Mouse (Mus musculus) liver, embryonic 16.5 days (tissue): ENCODE results near the gene Ush2a. TPM values are rescaled to one million over a fixed set of nuclear protein-coding genes. Genes with fewer than 3 reads are reported as not detected.

ENCODE experiments used
- ATAC-seq: fragments of 200-750 bp; cut with Nextera tagmentation; 2 replicates; pipeline ENCODE4 v1.8.0; 2017; ENCODE audit warnings: low read depth, mild to moderate bottlenecking, moderate number of reproducible peaks, moderate library complexity
- H3K27ac ChIP-seq: fragments of 300-500 bp; sonication (generic); 2 replicates; pipeline ENCODE4 v1.5.1; 2014; ENCODE audit warnings: mild to moderate bottlenecking, low read length
- H3K27me3 ChIP-seq: fragments of 300-500 bp; sonication (generic); 2 replicates; pipeline ENCODE4 v1.6.1; 2014; ENCODE audit warnings: low read depth, low read length, mixed read lengths; ENCODE audit not compliant: control insufficient read depth, insufficient read depth
- H3K36me3 ChIP-seq: fragments of 300-500 bp; sonication (generic); 2 replicates; pipeline ENCODE4 v1.6.1; 2014; ENCODE audit warnings: mild to moderate bottlenecking; ENCODE audit not compliant: control insufficient read depth, insufficient read depth
- H3K4me1 ChIP-seq: fragments of 300-500 bp; sonication (generic); 2 replicates; pipeline ENCODE4 v1.6.1; 2014; ENCODE audit warnings: low read depth, low read length, mixed read lengths; ENCODE audit not compliant: control insufficient read depth
- H3K4me2 ChIP-seq: fragments of 300-500 bp; sonication (generic); 2 replicates; pipeline ENCODE4 v1.6.1; 2014; ENCODE audit warnings: low read depth, low read length, mixed read lengths
- H3K4me3 ChIP-seq: fragments of 300-500 bp; sonication (generic); 2 replicates; pipeline ENCODE4 v1.5.1; 2014; ENCODE audit warnings: low read depth, mild to moderate bottlenecking, low read length
- H3K9ac ChIP-seq: fragments of 300-500 bp; sonication (generic); 2 replicates; pipeline ENCODE4 v1.6.1; 2014; ENCODE audit warnings: low read depth, low read length
- H3K9me3 ChIP-seq: fragments of 300-500 bp; sonication (generic); replicated peaks from 2 replicates; pipeline ENCODE4 v1.6.1; 2016; ENCODE audit warnings: low read length; ENCODE audit not compliant: control insufficient read depth
- WGBS: fragments of 180-500 bp; shearing (Covaris S2); extraction: QIAGEN DNeasy Blood & Tissue Kit; methylation state at CpG from one replicate; pipeline ENCODE4 v1.1.7; 2014; ENCODE audit not compliant: insufficient replicate concordance; 5-methylcytosine and 5-hydroxymethylcytosine counted together
- polyA plus RNA-seq: library from polyadenylated mRNA; unstranded; fragments of >200 nt; fragmentation: Nextera tagmentation; extraction: Ambion mirVana; gene quantifications from 2 replicates; pipeline ENCODE4 v1.2.1, GENCODE M21; 2015

The Ush2a gene
- polyA plus RNA-seq, 1 experiment from 2014 or later = 0.01 TPM

DNA sequence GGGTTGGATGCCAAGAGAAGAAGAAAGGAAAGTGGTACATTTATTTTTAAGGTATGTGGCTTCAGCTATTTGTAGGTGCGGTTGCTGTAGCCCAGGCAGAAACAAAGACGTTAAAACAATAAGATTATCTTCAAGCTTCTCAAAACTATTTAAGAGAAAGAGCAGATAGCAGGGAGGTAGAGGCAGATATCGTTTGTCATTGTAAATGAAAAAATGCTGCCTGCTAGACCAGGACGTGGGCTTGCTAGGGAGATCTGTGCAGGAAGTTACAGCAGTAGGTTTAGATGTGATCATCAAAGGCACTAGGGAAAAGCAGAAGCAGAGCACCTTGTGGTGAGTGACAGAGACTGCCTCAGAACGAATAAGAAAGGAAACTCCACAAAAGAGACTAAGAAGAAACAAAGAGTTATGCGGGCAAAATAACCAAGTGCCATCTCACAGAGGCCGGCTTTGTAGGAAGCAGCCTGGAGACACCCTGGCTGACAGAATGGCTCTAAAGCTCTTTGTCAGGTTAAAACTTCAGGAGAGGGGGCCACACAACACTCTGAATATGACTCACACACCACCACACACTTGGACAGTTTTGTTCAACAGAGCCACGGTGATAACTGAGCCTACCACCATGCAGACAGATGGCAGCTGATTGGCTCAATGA is 563.2 kb downstream of the Ush2a start:
- 31% methylated on average over 8 of the region's 8 CpGs for whole genome bisulfite sequencing

DNA sequence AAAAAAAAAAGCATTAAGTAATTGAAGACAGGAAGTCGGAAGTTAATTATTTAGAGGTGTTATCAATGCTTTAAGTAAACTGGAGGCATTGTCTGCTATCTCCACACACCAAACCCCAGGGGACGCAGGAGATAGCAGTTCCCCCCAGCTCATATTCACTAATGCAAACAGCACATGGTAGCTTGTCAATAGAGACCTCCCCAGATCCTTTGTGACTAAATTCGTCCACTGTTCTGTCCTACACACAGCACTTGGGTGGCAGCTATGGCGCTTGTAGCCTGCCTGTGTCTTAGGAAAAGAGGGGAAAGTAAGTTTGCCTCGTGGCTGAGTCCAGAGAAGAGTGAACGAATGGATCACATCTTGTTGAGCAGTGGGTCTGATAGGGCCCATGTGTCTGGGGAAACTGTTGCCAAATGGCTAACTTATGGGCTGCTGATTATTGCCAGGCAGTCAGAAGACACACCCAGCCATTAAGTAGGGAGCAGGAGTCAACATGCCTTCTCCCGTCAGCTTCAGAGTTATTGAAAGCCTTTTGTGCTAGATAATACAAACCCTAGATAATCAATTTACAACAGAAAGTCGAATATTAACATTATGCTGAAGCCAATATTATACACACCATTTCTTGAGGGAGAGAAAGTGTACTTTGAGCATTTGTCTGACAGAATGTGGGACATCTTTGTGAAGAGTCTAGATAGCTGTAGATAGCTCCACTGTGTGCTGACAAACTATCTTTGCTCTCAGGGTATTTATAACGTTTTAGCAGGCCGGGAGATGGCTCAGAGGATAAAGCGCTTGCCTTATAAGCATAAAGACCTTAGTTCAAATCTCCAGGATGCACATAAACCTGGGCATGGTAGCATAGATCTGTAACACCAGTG is 568.9 kb downstream of the Ush2a start:
- Histone ChIP-seq H3K4me3 (no peak overlapping the region), H3K36me3 (no peaks in the 10 kb centered on the region), H3K4me2 (no peak overlapping the region), H3K9me3 (no peaks in the 10 kb centered on the region), H3K27ac (peak overlapping the region; percentile 21; the same call in 1 of the 2 replicates), H3K9ac (no peak overlapping the region), H3K27me3 (no peaks in the 10 kb centered on the region), H3K4me1 (peaks cover 4% of the 10 kb centered on the region)
- ATAC-seq = peak; percentile 86
- WGBS = 25% methylated on average over 11 of the region's 11 CpGs

More for the DNA sequence above, 563.2 kb downstream of the Ush2a start:
- Histone ChIP-seq H3K36me3 (no peaks in the 10 kb centered on the region), H3K4me1 (no peaks in the 10 kb centered on the region), H3K27me3 (no peaks in the 10 kb centered on the region), H3K27ac (no peak overlapping the region), H3K9me3 (no peaks in the 10 kb centered on the region), H3K4me3 (no peak overlapping the region), H3K4me2 (no peak overlapping the region), H3K9ac (no peak overlapping the region)
- no peak for ATAC-seq

DNA sequence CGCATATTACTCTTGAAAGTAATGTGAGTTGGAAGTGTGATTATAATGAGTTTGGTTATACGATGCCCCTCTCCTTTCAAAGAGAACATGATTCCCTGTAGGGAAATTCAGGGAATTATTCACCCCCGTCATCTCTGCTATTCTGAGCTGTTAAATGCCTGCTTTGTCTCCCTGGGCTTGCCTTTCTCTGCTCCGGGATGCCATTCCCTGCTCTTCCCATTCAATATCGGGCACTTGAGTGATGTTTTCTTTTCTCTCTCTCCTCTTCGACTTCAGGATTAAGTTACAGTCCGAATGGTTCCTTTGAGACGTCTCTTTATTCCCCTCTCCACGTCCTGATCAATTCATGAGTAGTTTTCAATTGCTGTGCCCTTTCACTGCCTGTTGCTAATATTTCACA is 572.1 kb downstream of the Ush2a start:
- no peak overlapping the region for H3K9ac ChIP-seq
- ATAC-seq = no peak
- no peaks in the 10 kb centered on the region for H3K27me3 ChIP-seq
- no peaks in the 10 kb centered on the region for H3K9me3 ChIP-seq
- 62% methylated on average over 9 of the region's 9 CpGs for WGBS
- no peak overlapping the region for H3K4me3 ChIP-seq
- peaks cover 4% of the 10 kb centered on the region for H3K4me1 ChIP-seq
- H3K36me3 ChIP-seq = no peaks in the 10 kb centered on the region
- no peak overlapping the region for H3K4me2 ChIP-seq
- no peak overlapping the region for H3K27ac ChIP-seq

DNA sequence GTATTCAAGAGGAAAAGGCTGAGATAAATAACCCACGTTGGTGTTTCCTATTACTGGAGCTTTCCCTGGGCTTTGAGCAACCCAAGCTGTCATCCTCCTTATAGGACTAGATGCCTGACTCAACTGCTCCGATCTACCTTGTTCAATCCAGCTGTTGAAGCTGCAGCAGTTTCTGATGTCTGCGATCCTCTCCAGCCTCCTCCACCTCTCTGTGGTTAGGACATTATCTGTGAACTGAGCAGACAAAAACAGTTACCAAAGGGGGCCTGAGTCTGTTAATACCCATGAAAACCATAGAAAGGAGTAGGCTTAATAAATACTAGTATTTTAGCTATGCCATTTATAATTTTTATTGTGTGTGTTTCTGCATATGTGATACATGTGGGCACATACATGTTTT is 572.9 kb downstream of the Ush2a start:
- ATAC-seq = no peak
- peaks cover 4% of the 10 kb centered on the region for H3K4me1 ChIP-seq
- no peaks in the 10 kb centered on the region for H3K9me3 ChIP-seq
- no peak overlapping the region for H3K4me3 ChIP-seq
- WGBS = 29% methylated on average over 3 of the region's 3 CpGs
- H3K27ac ChIP-seq = no peak overlapping the region
- H3K4me2 ChIP-seq = no peak overlapping the region
- no peak overlapping the region for H3K9ac ChIP-seq
- H3K27me3 ChIP-seq = no peaks in the 10 kb centered on the region
- no peaks in the 10 kb centered on the region for H3K36me3 ChIP-seq

DNA sequence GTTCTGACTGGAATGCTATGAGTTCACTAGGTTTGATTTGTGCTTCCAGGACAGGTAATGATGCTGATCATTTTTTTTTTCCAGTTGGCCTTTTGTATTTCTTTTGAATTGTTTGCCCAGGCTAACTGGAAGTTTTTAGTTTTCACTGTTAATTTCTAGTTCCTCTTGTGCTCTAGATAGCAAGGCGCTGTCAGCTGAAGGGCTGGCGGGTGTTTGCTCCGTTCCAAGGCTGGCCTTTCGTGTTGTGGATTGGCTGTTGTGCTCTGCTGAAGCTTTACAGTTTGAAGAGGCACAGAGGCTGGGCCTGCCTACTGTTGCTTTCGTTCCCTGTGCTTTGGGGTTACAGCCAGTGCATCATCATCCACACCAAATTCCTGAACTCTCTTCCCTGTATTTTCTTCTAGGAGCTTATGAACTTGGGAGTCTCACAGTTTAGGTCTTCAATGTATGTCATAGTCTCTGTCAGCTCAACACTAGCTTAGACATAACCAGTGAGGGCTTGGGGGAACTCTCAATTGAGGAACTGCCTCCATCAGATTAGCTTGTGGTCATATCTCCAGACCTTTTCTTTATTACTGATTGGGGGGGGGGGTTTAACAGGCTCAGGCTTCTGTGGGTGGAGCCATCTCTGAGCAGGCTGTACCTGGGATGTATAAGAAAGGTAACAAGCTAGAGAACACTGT is 575.9 kb downstream of the Ush2a start:
- Histone ChIP-seq H3K27ac (no peak overlapping the region), H3K4me3 (no peak overlapping the region), H3K9ac (no peak overlapping the region), H3K4me1 (no peaks in the 10 kb centered on the region), H3K4me2 (no peak overlapping the region), H3K27me3 (no peaks in the 10 kb centered on the region), H3K9me3 (no peaks in the 10 kb centered on the region), H3K36me3 (no peaks in the 10 kb centered on the region)
- ATAC-seq = no peak
- WGBS = 52% methylated on average over 5 of the region's 5 CpGs

DNA sequence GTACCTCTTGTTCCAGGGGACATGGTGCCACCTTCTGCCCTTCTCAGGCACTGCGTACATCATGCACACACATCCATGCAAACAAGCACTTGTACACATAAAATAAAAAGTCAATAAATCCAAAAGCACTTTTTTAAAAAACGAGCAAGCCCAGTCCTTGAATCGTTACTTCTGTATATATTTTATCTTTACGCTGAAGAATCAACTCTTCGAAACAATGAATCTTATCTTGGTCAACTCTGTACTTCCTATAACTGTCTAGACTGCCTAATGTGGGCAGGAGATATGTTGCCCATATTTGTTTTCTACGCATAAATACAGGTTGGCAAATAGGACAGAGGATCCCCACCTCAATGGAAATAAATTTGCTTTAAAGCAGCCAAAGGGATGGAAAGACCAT is 585.4 kb downstream of the Ush2a start:
- no peak overlapping the region for H3K27ac ChIP-seq
- no peak overlapping the region for H3K4me2 ChIP-seq
- no peaks in the 10 kb centered on the region for H3K36me3 ChIP-seq
- H3K4me1 ChIP-seq = no peaks in the 10 kb centered on the region
- no peaks in the 10 kb centered on the region for H3K27me3 ChIP-seq
- H3K9me3 ChIP-seq = no peaks in the 10 kb centered on the region
- no peak for ATAC-seq
- H3K9ac ChIP-seq = no peak overlapping the region
- 49% methylated on average over 6 of the region's 6 CpGs for WGBS
- H3K4me3 ChIP-seq = no peak overlapping the region

DNA sequence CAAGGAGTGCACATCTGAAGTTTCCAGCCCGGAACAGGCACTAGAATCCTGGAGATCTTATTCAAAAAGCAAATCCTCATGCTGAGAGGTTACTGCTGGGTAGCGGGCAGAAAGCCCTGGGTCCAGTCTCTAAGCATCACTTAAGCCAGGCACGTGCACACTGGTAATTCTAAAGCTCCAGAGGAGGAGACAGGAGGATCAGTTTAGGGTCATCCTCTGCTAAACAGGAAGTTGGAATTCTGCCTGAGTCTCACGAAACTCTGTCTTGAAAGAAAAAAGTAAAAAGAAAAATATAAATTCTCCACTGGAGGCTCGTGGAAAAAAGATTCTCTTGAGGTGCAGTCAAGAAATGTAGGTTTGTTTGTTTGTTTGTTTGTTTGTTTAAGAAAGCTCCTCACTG is 591.0 kb downstream of the Ush2a start:
- H3K9ac ChIP-seq = no peak overlapping the region
- no peak for ATAC-seq
- no peak overlapping the region for H3K27ac ChIP-seq
- no peaks in the 10 kb centered on the region for H3K36me3 ChIP-seq
- 49% methylated on average over 5 of the region's 5 CpGs for WGBS
- no peaks in the 10 kb centered on the region for H3K9me3 ChIP-seq
- H3K4me2 ChIP-seq = no peak overlapping the region
- no peaks in the 10 kb centered on the region for H3K27me3 ChIP-seq
- no peaks in the 10 kb centered on the region for H3K4me1 ChIP-seq
- no peak overlapping the region for H3K4me3 ChIP-seq

DNA sequence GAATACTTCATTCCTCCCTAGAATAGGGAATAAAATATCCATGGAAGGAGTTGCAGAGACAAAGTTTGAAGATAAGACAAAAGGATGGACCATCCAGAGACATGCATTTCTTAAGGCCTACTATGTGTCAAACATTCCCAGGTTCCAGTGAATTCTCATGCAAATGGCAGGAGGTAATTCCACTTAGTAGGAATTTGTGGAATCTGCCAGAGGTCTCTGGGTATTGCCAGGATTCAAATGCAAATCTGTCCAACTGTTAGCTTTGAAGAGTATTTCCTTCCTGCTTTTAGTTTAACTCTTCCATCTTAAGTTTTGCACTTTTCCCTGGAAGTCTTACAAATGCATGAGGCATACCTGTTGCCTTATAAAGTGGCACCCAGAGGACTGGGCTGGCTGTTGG is 592.4 kb downstream of the Ush2a start:
- H3K4me1 ChIP-seq = no peaks in the 10 kb centered on the region
- no peaks in the 10 kb centered on the region for H3K27me3 ChIP-seq
- no peak overlapping the region for H3K4me3 ChIP-seq
- no peaks in the 10 kb centered on the region for H3K9me3 ChIP-seq
- no peak overlapping the region for H3K4me2 ChIP-seq
- no peak for ATAC-seq
- H3K36me3 ChIP-seq = no peaks in the 10 kb centered on the region
- no peak overlapping the region for H3K27ac ChIP-seq
- H3K9ac ChIP-seq = no peak overlapping the region

DNA sequence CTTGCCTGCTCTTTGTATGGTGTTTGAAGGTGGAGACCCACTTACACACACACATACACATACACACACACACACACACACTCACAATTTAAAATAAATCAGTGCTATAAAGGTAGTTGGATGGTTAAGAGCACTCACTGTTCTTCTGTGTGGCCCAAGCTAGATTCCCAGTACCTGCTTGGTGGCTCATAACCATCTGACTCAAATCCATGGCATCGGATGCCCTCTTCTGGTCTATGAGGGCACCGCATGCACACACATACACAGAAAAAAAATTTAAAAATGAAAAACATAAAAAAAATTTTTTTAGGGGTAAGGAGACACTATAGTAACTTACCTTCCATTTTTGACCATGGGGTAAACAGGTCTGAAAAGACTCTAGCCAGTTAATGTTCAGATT is 593.2 kb downstream of the Ush2a start:
- 77% methylated on average over 2 of the region's 2 CpGs for WGBS
- Histone ChIP-seq H3K4me3 (no peak overlapping the region), H3K36me3 (no peaks in the 10 kb centered on the region), H3K27ac (no peak overlapping the region), H3K4me1 (no peaks in the 10 kb centered on the region), H3K9ac (no peak overlapping the region), H3K27me3 (no peaks in the 10 kb centered on the region), H3K9me3 (no peaks in the 10 kb centered on the region), H3K4me2 (no peak overlapping the region)
- ATAC-seq = no peak
